Mouse (Mus musculus) kidney, postnatal 36 days (tissue): ENCODE measurements around the gene Gm10409.
"Not testable (repeated sequence)": the region's sequence is repeated elsewhere in the genome, so short reads cannot be mapped to it uniquely, and the experiment has no call there.

ENCODE experiments used
- DNase-seq, 2 experiments: peaks; one replicate each; pipeline ENCODE4 v3.0.0; 2021 to 2022; ENCODE audit warnings: mixed read lengths in 2 of 2

The Gm10409 gene

GRCm38 (mm10) chr14:3412314-3412713, at the start of gene Gm10409:
TSS of gene Gm10409 (plus strand) at chr14:3412614.
- not testable (repeated sequence) for DNase-seq

GRCm38 (mm10) chr14:3394793-3395192, 17.6 kb upstream of the Gm10409 start, which contains the start of gene Gm10413:
TSS of gene Gm10413 (plus strand) at chr14:3395093.
- DNase-seq: not testable (repeated sequence)

- DNase-seq: not testable (repeated sequence)
Observed at GRCm38 (mm10) chr14:3427803-3428202, 15.4 kb downstream of the Gm10409 start, which contains the start of gene Gm3005. TSS of gene Gm3005 (plus strand) at chr14:3428103.

- not testable (repeated sequence) for DNase-seq
Observed at GRCm38 (mm10) chr14:3449079-3449478, 36.7 kb downstream of the Gm10409 start, which contains the start of gene Gm10408. TSS of gene Gm10408 (plus strand) at chr14:3449379.
